Mouse (Mus musculus): ENCODE measurements around the gene Fam214a. TPM values are rescaled to one million over a fixed set of nuclear protein-coding genes. Genes with fewer than 3 reads are reported as not detected.

Gene Fam214a
- polyA plus RNA-seq, 1 experiment, result not detected

GRCm38 (mm10) chr9:75040566-75040965 is 87.9 kb downstream of the Fam214a start:
- H3K4me1 ChIP-seq (ENCODE audit: control insufficient read depth, insufficient read depth, low read length), result no peaks in the 10 kb centered on the region; the same call in 1 of the 2 replicates
- H3K4me3 ChIP-seq (ENCODE audit: insufficient read depth, low read depth, low read length), result no peak overlapping the region
- TF ChIP-seq CTCF (IDR thresholded peaks at IDR 0.05; ENCODE audit: insufficient read depth, low read depth, low read length), result no peak
- TF ChIP-seq POLR2A (IDR thresholded peaks at IDR 0.05; ENCODE audit: insufficient read depth, low read depth, low read length), result no peak
- 73% methylated on average over 2 of the region's 2 CpGs for WGBS
- H3K27ac ChIP-seq (ENCODE audit: insufficient read depth, low read depth, low read length), result no peak overlapping the region

DNA sequence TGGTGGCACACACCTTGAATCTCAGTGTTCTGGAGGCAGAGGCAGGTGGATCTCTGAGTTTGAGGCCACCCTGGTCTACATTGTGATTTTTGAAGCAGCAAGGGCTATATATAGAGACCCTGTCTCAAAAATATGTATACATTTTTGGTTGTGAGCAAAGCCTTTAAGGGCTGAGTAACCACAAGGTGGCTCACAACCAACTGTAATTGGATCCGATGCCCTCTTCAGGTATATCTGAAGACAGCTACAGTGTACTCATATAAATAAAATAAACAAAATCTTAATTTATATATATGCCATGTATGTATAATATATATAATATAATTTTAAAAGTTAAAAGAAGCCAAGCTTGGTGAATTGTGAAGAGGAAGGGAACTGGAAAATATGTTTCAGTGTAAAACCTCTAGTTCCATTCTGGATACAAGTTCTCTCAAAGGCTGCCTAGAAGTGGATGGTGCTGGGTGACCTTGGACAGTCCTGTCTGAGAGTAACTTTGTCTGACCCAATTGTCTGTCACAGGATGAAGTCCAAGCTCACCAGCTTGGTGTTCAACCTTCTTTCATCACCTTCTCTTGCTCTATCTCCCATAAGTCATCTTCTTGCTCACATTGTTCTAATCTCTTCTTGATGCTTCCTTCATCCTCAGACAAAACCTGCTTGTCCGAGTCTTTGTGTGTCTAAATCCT is 89.3 kb downstream of the Fam214a start:
- no peak for TF ChIP-seq POLR2A (IDR thresholded peaks at IDR 0.05; ENCODE audit: insufficient read depth, low read depth, low read length)
- TF ChIP-seq CTCF (IDR thresholded peaks at IDR 0.05; ENCODE audit: insufficient read depth, low read depth, low read length), result no peak
- no peak overlapping the region for H3K27ac ChIP-seq (ENCODE audit: insufficient read depth, low read depth, low read length)
- H3K4me1 ChIP-seq (ENCODE audit: control insufficient read depth, insufficient read depth, low read length), result no peaks in the 10 kb centered on the region; the same call in 1 of the 2 replicates
- H3K4me3 ChIP-seq (ENCODE audit: insufficient read depth, low read depth, low read length), result no peak overlapping the region
- WGBS, result 76% methylated on average over 2 of the region's 2 CpGs

DNA sequence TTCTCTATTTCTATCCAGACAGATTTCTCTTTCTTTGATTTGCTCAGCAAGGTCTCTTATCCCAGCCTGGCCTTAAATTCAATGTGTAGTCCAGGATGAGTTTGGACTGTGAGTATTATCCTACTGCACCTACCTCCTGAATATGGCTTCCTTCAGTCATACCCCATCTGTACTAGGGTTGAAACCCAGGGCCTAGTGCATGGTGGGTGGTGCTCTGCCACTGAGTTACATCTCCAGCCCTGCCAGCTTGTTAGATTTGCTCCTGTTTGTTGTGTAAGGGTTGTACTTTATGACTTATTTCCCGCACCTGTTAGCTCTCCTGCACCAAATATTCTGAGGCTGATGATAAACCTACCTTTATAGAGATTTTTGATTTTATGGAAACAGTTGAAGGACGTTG is 90.5 kb downstream of the Fam214a start:
- H3K27ac ChIP-seq (ENCODE audit: insufficient read depth, low read depth, low read length), result no peak overlapping the region
- TF ChIP-seq POLR2A (IDR thresholded peaks at IDR 0.05; ENCODE audit: insufficient read depth, low read depth, low read length) (no peak), CTCF (IDR thresholded peaks at IDR 0.05; ENCODE audit: insufficient read depth, low read depth, low read length) (no peak)
- H3K4me3 ChIP-seq (ENCODE audit: insufficient read depth, low read depth, low read length), result no peak overlapping the region
- H3K4me1 ChIP-seq (ENCODE audit: control insufficient read depth, insufficient read depth, low read length), result no peaks in the 10 kb centered on the region; the same call in 1 of the 2 replicates
- WGBS, result 86% methylated on average over 2 of the region's 2 CpGs

DNA sequence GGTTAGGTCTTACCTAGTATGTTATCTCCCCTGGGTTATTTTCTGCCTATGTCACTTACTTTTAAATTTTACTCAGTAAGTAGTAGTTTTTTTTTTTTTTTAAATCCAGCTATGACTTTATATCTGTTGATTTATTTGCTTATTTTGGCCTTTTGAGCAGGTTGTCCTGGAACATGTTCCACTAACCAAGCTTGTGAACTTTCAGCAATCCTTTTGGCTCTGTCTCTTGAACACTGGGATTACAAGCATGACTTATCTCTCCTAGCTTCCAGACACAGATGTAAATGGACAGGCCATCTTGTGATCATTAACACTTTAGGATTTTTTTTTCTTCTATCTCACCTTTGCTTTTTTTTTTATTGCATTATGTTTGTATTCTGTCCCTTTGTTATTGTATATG is 94.4 kb downstream of the Fam214a start:
- no peak overlapping the region for H3K4me3 ChIP-seq (ENCODE audit: insufficient read depth, low read depth, low read length)
- H3K4me1 ChIP-seq (ENCODE audit: control insufficient read depth, insufficient read depth, low read length), result no peaks in the 10 kb centered on the region
- no peak overlapping the region for H3K27ac ChIP-seq (ENCODE audit: insufficient read depth, low read depth, low read length)
- TF ChIP-seq CTCF (IDR thresholded peaks at IDR 0.05; ENCODE audit: insufficient read depth, low read depth, low read length) (no peak), POLR2A (IDR thresholded peaks at IDR 0.05; ENCODE audit: insufficient read depth, low read depth, low read length) (no peak)

GRCm38 (mm10) chr9:75049100-75049499 is 96.4 kb downstream of the Fam214a start:
- Histone ChIP-seq H3K4me1 (ENCODE audit: control insufficient read depth, insufficient read depth, low read length) (no peaks in the 10 kb centered on the region), H3K27ac (ENCODE audit: insufficient read depth, low read depth, low read length) (no peak overlapping the region), H3K4me3 (ENCODE audit: insufficient read depth, low read depth, low read length) (no peak overlapping the region)
- TF ChIP-seq POLR2A (IDR thresholded peaks at IDR 0.05; ENCODE audit: insufficient read depth, low read depth, low read length) (no peak), CTCF (IDR thresholded peaks at IDR 0.05; ENCODE audit: insufficient read depth, low read depth, low read length) (no peak)
- 59% methylated on average over 3 of the region's 3 CpGs for WGBS

DNA sequence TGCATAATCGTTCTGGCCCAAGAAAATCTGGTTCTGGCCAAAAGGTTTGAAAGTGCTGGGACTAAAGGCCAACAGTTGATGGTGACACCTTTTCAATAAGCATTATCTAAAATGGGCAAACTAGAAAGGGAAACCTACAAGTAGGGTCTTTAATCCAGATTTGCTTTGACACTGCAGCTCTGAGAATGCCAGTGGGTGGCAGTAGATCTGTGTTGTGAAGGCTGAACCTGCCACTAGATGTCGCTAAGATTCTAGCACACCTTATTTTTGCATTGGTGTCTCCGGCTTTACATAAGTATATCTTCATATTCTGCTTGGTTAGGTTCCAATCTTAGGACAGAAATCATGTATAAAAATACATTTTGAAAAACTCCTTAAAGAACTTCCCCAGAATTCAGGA is 97.3 kb downstream of the Fam214a start:
- Histone ChIP-seq H3K27ac (ENCODE audit: insufficient read depth, low read depth, low read length) (no peak overlapping the region), H3K4me3 (ENCODE audit: insufficient read depth, low read depth, low read length) (no peak overlapping the region), H3K4me1 (ENCODE audit: control insufficient read depth, insufficient read depth, low read length) (no peaks in the 10 kb centered on the region)
- WGBS, result 22% methylated on average over 3 of the region's 3 CpGs
- no peak for TF ChIP-seq POLR2A (IDR thresholded peaks at IDR 0.05; ENCODE audit: insufficient read depth, low read depth, low read length)
- no peak for TF ChIP-seq CTCF (IDR thresholded peaks at IDR 0.05; ENCODE audit: insufficient read depth, low read depth, low read length)

DNA sequence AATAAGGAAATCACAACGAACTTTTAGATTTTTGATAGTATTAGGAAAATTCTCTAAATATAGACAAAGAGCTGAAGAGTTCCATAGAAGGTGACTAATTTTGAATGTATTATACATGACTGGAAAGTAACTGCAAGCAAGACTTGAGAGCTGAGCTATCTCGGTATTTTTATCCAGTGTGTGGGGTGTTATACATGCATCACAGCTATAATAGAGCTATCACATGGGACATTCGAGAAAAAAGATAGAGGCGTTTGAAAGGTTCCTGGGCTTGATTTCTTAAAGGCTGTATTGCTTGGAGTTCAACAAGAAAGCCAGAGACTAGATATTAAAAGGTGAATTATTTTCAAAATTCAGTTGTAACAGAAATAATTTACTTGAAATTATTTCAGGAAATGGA is 99.2 kb downstream of the Fam214a start:
- Histone ChIP-seq H3K4me1 (ENCODE audit: control insufficient read depth, insufficient read depth, low read length) (no peaks in the 10 kb centered on the region), H3K27ac (ENCODE audit: insufficient read depth, low read depth, low read length) (no peak overlapping the region), H3K4me3 (ENCODE audit: insufficient read depth, low read depth, low read length) (no peak overlapping the region)
- 49% methylated on average over 4 of the region's 4 CpGs for WGBS
- TF ChIP-seq CTCF (IDR thresholded peaks at IDR 0.05; ENCODE audit: insufficient read depth, low read depth, low read length), result no peak
- TF ChIP-seq POLR2A (IDR thresholded peaks at IDR 0.05; ENCODE audit: insufficient read depth, low read depth, low read length), result no peak

- no peak overlapping the region for H3K4me3 ChIP-seq (ENCODE audit: insufficient read depth, low read depth, low read length)
- TF ChIP-seq CTCF (IDR thresholded peaks at IDR 0.05; ENCODE audit: insufficient read depth, low read depth, low read length) (no peak), POLR2A (IDR thresholded peaks at IDR 0.05; ENCODE audit: insufficient read depth, low read depth, low read length) (no peak)
- H3K27ac ChIP-seq (ENCODE audit: insufficient read depth, low read depth, low read length), result no peak overlapping the region
- no peaks in the 10 kb centered on the region for H3K4me1 ChIP-seq (ENCODE audit: control insufficient read depth, insufficient read depth, low read length)
- WGBS, result 93% methylated on average over 5 of the region's 5 CpGs
Measured at GRCm38 (mm10) chr9:75055046-75055445, 102.4 kb downstream of the Fam214a start.

DNA sequence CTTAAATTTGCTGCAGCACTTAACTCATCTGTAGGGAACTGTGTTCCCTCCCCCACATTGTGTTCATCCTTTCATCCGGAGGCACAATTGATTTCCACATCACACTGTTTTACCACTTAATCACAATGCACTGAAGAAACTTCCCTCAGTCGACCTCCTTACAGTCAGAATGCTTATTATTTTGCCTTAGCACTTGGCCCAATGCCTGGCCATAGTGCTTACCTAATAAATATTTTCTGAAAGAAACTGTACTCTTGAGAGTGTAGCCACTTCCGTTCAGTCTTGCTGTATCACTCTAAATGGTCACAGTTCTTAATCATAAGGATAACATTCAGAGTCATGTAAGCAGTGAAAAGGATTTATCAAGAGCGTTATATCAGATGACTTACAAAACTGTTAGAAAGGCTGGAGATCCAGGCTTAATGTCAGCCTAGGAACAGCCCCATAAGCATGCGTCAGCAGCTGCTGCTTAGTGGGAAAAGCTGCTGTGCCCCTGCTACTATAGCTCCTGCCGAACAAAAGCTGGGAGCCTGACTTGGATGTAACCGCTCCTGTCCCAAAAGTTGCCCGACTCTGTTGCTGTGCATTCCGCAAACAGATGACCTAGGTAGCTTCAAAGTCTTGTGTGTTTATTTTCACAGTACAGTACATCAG is 112.1 kb downstream of the Fam214a start:
- Histone ChIP-seq H3K4me3 (ENCODE audit: insufficient read depth, low read depth, low read length) (no peak overlapping the region), H3K4me1 (ENCODE audit: control insufficient read depth, insufficient read depth, low read length) (peaks cover 2% of the 10 kb centered on the region; the same call in 1 of the 2 replicates), H3K27ac (ENCODE audit: insufficient read depth, low read depth, low read length) (no peak overlapping the region)
- TF ChIP-seq CTCF (IDR thresholded peaks at IDR 0.05; ENCODE audit: insufficient read depth, low read depth, low read length) (no peak), POLR2A (IDR thresholded peaks at IDR 0.05; ENCODE audit: insufficient read depth, low read depth, low read length) (no peak)
- 28% methylated on average over 9 of the region's 9 CpGs for WGBS
